Mouse (Mus musculus) frontal cortex, postnatal 14 days (tissue): ENCODE results near the gene Ctsa.
"Not testable (repeated sequence)": the region's sequence is repeated elsewhere in the genome, so short reads cannot be mapped to it uniquely, and the experiment has no call there.

ENCODE experiments used
- DNase-seq, 2 experiments: peaks; one replicate each; pipeline ENCODE4 v3.0.0; 2022; ENCODE audit warnings: low spot score in 2 of 2

Ctsa gene

DNA sequence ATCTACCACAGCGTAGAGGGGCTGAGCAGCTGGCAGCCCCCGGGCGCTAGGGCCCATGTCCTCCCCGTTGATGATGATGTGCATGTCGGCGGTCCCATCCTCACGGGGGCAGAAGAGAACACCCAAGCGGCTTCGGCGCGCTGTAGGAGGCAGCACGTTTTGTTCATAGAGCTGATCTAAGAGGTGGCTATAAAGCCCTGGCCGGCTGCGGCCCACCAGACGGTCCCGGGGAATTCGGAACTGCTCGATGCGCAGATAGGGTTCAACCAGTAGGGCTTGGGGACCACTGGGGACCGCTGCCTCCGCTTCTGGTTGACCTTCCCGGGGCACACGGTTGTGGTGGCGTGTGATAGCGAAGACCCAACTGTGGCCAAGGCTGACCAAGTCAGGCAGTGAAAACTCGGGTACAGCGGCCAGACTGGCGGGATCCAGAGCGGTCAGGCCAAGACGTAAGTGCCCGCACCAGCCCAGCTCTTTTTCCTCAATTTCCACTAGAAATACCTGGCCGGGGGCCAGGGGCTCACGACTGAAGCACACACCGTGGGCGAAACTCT lies at the start of gene Ctsa:
TSS of gene Ctsa (plus strand) at position 126 of the 554 bp plus-strand sequence.
- peak; percentile 74 to 75 for DNase-seq

DNA sequence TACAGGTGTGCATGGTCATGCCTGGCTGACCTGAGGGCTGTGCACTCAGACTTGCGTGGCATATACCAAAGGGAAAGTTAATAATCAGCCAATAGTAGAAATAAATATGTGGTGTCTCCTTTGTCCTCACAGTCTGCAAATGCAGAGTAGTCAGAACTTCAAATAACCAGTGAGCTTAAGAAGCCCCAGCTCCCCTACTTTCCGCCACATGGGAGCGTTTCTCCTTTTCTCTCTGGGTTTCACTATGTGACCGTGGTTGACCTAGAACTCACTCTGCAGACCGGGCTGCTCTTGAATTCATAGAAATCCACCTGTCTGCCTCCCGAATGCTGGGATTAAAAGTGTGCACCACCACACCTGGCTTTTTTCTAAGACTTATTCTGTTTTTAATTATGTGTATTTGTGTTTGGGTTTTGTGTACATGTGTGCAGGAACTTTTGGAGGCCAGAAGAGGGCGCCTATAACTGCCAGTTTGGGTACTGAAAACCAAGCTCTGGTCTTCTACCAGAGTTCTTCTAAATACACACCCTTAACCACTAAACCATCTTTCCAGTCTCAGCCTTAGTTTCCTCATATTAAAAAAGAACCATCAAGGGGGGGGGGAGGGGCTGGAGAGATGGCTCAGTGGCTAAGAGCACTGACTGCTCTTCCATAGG lies 48.6 kb upstream of the Ctsa start:
- no peak for DNase-seq

DNA sequence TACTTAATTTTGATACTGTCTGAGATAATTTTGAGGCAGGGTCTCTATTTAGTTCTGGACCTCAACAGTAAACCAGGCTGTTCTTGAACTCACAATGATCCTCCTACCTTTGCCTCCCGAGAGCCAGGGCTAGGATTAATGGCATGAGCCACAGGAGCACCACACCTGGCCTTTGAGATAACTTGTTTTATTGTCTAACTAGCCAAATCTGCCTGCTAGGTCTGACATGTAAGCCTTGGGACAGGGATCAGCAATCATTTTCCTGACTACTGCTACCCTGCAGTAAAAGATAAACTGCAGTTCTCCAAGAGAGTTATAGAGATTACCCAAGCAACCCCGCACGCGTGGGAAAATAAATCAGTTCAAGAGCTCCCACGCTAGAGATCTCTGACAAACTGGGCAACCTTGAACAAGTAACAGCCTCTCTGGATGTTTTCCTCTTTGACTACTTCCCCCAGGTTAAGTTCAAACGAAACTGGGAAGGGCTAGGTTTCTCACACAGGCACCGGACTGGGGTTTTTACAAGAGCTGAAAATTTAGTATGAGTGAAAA lies 47.7 kb upstream of the Ctsa start:
- no peak for DNase-seq

GRCm38 (mm10) chr2:164785481-164786387 lies 46.9 kb upstream of the Ctsa start, which contains the start of gene Snx21:
Snx21 (plus strand) TSS chr2:164785823.
- DNase-seq = peak; percentile 69 to 73

DNA sequence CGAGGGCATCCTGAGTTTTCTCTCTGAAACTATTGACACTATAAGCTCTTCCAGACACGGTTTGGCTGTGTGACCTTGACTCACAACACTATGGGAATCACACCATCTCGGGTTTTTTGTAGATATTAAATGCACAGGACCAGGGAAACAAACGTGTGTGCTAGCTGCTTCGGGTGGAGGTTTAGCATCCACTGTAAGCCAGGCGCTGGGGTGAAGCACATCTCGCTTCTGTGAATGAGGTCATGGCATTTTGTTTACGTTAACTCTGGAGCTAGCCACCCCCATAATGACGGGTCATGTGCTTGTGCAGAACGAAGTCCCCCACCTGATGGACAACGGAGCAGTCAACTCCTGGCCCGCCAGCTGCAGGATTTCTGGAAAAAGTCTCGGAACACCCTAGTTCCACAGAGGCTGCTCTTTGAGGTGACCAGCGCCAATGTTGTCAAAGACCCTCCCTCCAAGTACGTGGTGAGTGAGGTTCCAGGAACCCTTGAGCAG lies 46.2 kb upstream of the Ctsa start:
- no peak for DNase-seq

GRCm38 (mm10) chr2:164787032-164787431 lies 45.6 kb upstream of the Ctsa start:
- DNase-seq = no peak

GRCm38 (mm10) chr2:164787779-164788178 lies 44.9 kb upstream of the Ctsa start:
- no peak for DNase-seq

DNA sequence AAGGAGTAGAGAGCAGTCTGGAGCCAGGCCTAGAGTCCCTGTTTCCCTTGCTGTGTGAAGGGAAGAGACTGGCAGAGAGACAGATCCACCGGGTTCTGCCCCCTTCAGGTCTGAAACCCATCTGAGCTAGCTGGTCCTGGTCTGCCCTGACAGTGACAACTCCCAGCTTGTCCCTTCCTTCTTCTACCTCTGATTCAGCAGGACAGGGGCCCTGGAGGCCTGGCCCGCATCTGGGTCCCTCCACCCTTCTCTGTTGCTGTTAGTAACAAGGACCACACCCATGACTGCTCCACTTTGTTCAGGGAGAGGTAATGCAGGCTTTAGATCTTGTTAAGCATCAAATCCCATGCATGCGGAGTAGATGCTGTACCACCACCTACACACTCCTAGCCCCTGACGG lies 44.3 kb upstream of the Ctsa start:
- no peak for DNase-seq

DNA sequence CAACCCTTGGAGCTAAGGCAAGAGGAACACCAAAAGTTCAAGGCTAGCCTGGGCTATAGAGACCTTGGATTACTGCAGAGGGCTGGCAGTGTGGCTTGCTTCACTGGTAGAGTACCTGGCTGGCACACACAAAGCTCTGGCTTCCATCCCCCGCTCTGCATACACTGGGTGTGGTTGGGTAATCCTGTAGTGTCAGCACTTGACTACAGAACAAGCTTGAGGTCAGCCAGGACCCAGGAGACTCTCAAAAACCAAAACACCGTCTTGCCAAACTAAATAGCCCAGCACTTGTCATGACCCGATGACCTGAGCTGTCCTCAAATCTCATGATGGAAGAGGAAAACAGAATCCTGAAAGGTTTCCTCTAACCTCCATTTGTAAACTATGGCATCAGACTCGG lies 42.2 kb upstream of the Ctsa start:
- DNase-seq = no peak

- DNase-seq = no peak
Measured at GRCm38 (mm10) chr2:164791841-164792261, 40.8 kb upstream of the Ctsa start.

DNA sequence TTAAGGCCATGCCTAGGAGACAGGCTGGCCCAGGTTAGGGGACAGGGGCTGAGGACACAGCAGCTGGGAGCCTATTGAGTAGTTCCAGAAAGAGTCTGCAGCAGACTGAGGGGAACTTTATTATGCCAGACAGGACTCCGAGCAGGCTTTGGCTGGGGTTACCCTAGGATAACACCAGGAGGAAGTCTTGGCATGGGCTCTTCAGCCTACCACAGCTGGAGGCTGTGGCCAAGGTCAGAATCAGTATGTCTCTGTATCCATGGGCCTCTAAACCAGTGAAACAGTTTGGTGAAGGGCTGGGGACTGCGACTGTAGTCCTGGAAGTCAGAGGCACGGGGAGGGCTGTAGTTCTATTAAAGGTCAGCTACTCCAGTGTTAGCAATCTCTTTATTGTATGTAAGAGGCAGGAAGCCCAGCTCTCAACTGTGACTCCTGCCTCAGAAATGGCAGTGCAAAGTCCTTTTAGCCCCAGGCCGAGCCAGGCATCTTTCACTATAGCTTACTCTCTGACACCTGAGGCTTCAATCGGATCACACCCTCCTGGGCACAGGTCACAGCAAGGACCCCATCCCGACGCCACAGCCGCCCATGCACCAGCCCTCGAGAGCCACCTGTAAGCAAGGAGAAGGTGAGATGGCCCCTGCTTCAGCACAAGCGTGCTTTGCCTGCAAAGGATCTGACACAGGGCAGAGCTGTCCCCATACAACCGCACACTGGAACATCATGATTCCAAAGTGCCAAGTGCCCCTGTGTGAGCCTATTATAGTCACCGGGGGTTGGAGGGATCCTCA lies 40.1 kb upstream of the Ctsa start:
- DNase-seq = no peak

- DNase-seq = no peak
Measured at GRCm38 (mm10) chr2:164793236-164793635, 39.4 kb upstream of the Ctsa start.

DNA sequence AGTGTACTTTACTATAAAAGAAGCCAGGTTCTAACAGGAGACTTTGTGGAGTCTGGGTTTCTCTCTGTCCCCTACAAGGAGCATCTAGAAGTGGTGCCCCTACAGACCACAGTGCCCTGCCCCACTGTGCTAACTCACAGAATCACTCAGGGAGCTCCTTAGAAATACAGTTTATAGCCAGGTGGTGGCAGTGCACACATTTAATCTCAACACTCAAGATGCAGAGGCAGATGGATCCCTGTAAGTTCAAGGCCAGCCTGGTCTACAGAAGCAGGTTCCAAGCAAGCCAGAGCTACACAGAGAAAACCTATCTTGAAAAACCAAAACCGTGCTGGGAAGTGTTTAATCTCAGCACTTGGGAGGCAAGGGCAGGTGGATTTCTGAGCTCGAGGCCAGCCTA lies 38.9 kb upstream of the Ctsa start:
- no peak for DNase-seq

DNA sequence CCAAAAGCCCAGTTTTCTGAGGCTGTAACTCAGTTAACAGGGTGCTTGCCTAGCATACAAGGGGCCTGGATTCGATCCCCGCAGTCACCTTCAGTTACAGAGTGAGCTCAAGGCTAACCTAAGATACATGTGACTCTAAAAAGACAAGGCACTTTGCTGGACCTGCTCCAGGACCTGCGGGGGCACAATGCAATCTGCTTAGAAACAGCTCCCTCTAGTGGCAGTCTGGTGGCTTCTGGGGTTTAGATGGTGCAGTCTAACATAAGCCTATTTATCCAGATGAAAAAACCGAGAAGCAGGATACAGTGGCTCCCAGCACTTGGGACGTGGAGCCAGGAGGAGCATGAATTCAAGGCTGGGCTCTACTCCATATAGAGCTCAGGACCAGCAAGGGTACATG lies 38.4 kb upstream of the Ctsa start:
- peak; percentile 72 to 79 for DNase-seq

DNA sequence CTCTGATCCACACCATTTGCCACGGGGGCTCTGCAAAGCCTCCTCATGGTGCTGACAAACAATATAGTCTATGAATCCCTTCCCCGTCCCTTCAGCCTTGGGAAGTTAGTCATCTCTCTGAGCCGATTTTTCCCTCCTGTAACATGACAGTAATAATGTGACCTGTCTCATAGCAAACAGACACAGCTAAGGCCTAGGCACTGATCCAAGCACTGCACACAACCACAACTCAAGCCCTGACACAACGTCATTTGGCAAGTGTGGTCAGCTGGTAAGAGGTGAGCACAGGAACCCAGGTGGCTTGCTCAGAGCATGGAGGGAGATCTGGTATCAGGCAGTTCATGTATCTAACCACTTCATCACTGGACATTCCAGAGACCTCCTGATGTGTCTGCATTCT lies 36.8 kb upstream of the Ctsa start:
- DNase-seq = no peak

DNA sequence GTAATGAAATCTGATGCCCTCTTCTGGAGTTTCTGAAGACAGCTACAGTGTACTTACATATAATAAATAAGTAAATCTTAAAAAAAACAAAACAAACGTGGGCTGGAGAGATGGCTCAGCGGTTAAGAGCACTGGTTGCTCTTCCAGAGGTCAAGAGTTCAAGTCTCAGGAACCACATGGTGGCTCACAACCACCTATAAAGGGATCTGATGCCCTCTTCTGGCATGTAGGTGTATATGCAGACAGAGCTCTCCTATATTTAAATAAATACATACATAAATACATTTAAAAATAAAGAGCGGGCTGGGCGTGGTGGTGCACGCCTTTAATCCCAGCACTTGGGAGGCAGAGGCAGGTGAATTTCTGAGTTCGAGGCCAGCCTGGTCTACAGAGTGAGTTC lies 34.1 kb upstream of the Ctsa start:
- DNase-seq = not testable (repeated sequence)

DNA sequence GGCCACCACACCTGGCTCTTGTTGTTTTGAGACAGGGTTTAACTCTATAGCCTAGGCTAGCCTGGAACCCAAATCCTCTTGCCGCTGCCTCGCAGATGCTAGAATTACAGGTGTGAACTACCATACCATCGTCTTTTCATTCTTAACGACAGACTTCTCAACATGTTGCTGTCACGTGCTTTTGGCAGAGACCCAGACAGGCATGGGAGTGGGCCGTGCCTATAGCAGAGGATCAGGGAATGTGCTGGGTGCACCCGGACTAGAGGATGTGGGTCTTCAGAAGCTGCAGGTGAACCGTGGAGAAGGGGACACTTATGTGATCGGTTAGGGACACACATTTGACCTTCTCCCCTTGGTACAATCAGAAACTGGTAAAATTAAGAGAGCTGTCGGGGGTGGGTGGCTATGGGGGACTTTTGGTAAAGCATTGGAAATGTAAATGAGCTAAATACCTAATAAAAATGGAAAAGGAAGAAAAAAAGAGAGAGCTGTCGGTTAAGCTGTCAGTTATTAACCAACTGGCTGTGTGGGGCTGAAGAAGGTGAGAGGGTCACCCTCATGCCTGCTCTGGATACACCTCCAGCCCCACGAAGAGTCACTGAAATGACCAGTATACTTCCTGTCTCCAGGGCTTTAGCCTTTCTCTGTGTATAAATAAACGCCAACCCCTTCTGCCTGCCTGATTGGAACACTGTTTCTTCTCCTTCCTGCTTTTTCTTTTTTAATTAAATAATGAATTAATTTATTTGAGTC lies 32.2 kb upstream of the Ctsa start:
- DNase-seq = no peak

DNA sequence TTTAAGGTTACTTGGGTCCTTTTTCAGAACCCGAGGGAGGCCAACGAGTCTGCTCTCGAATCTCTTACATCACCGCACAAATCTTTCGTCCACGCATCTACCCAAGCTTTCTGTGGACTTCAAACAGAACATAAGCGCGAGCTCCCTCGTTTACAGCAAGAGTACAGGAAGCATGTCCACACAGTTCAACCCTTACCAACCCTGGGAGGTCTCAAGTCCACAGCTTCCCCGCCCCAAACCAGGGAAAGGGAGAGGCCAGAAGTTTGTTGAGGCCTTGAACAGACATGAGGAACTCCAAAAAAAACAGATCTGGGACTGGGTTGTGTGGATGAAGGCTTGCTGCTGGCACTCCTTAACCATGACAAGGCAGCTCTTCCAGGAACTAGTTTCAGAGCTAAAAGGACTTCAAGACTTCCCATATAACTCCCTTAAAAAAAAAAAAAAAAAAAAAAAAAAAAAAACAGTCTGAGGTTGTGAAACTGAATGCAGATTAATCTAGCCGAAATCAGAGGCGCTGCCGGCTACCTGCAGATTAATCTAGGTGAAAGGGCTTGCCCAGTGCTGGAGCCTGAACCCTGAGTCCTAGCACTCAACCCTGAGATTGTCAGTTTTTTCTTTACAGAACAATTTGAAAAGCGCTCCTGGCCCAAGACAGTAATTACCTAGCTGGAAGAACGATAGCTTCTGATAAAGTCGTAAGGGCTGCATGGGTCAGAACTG lies 29.3 kb upstream of the Ctsa start:
- no peak for DNase-seq

- no peak for DNase-seq
Measured at GRCm38 (mm10) chr2:164803921-164804313, 28.8 kb upstream of the Ctsa start.
